Mouse (Mus musculus): ENCODE data around the gene Ctsz.

The Ctsz gene

DNA sequence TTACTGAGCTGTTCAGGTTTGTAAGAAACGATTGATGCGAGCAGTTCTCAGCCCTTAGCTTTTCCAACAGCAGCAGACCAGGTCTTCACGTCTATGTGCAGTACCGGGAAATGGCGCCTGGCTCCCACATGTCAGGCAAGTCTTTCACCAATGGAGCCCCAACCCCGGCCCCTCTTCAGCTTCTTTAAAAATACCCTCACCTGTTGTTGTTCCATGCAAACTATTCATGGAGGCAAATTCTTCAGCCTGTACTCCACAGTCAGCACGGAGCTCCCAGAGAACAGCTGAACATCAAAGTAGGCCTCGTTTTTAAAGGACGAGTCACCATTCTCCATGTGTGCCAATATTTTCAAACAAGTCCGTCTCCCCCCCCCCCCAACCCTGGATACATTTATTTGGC is 42.2 kb downstream of the Ctsz start:
- no peak for DNase-seq (ENCODE audit: low spot score in 2 of 2)

DNA sequence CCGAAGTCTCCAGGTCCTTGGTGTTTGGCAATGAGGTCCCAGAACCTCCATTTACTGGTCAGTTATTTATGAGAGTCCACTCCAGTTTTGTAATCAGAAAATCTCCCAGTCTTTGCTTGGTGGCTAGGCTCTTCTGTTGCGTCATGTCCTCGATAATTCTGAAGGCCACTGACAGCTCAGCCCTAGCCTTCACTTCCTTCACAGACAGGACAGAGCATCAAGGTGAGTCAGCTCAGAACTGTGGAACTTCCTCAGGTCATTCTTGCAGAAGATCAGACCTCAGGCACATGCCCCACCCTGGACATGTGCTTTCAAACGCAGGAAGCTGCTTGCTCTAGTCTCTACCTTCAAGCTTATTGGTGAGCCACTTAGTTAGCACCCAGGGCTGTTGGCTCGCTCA is 45.5 kb downstream of the Ctsz start:
- no peak for DNase-seq (ENCODE audit: low spot score in 2 of 2)

DNA sequence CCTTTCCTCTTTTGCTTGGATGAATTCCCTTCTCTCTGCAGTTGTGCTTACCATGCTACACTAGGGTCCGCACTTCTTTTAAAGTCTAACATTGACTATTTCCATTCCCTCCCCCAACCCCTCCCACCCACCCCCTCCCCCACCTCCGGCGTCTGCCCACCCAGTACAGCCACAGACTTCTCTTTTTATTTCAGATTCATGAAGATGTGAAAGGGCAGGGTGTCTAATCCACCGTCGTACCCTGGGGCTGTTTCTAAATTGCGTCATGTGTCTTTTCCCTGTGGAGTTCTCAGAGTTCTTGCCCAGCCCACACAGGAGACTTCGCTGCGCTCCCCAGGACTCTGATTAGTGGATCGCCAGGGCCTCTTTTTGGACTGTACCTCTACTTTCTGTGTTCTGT is 46.3 kb downstream of the Ctsz start:
- no peak for DNase-seq (ENCODE audit: low spot score in 2 of 2)

DNA sequence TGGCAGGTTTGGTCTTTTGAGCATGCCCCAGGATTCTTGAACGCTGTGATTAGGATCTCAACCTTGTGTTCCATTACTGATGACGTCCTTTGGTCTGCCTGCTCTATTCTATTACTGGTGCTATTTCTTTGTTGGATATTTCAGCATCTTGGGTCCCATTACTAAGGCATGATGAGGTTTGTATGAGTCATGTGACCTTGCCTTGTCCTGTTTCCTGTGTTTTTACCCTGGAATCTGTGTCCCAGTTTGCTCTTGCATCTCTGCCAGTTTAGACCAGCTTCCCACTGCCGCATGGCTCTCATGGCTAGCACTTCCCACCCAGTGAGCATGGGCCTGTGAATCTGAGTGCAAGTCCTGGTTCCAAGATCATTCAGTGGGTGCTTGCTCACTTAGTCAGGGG is 46.9 kb downstream of the Ctsz start:
- DNase-seq (ENCODE audit: low spot score in 2 of 2) = no peak

DNA sequence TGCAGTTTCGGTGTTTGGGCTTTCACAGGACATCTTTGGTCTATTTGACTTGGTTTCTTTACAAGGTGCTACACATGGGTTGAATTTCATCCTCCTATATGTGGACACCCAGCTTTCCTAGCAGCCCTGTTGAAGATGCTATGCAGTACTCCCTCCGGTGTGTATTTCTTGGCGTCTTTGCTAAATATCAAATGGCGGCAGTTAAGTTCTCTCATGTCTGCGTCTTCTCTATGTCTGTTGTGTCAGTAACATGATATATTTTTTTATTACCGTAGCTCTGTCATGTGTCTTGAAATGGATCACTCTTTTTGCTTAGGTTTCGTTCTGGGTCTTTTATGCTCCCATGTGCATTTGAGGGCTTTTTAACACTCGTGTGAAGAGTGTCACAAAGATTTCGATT is 57.8 kb downstream of the Ctsz start:
- no peak for DNase-seq (ENCODE audit: low spot score in 2 of 2)
